Mouse (Mus musculus) cerebellum, adult 2 months (tissue): ENCODE data around the gene Ppp1r14a.

Source experiments
- CTCF ChIP-seq: fragments of 200-500 bp; IDR thresholded peaks from 2 replicates; pipeline ENCODE4 v1.5.1; 2011; ENCODE audit warnings: low read depth, mild to moderate bottlenecking, control low read depth, low read length, moderate library complexity, borderline replicate concordance; ENCODE audit not compliant: insufficient read depth
- POLR2A ChIP-seq: fragments of 200-500 bp; IDR thresholded peaks from 2 replicates; pipeline ENCODE4 v1.6.1; 2011; ENCODE audit warnings: low read length, control low read depth, borderline replicate concordance; ENCODE audit not compliant: insufficient read depth

DNA sequence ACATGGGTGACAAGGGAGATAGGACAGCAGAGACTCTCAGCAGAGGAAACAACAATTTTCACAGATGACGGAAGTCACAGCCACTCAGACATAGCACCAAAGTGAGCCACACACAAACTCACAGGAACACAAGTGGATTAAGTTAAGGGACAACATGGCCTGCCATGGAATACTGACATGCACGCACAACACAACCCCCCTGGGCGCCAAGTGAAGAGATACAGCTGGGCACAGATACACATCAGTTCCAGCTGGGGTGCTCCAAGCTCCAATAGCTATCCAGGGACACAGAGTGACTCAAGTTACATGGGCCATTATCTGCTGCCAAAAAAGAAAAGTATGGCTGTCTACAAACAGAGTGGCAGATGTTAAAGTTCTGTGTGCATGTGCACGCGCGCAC is 748 bp downstream of the Ppp1r14a start:
- TF ChIP-seq CTCF (no peak), POLR2A (no peak)
